Mouse (Mus musculus) adipose tissue, adult 10 weeks (tissue): ENCODE results near the gene Olfr259. TPM values are rescaled to one million over a fixed set of nuclear protein-coding genes. Genes with fewer than 3 reads are reported as not detected.

Experiments used
- polyA plus RNA-seq: library from polyadenylated mRNA; stranded (reverse); fragments of 350-450 nt; fragmentation: Illumina TruSeq; extraction: RNeasy Lipid Tissue Mini Kit (QIAGEN cat#74804); gene quantifications from one replicate; pipeline ENCODE4 v1.2.3, GENCODE M21; 2014; ENCODE audit warnings: low read depth, low replicate concordance

The Olfr259 gene
- not detected for polyA plus RNA-seq

DNA sequence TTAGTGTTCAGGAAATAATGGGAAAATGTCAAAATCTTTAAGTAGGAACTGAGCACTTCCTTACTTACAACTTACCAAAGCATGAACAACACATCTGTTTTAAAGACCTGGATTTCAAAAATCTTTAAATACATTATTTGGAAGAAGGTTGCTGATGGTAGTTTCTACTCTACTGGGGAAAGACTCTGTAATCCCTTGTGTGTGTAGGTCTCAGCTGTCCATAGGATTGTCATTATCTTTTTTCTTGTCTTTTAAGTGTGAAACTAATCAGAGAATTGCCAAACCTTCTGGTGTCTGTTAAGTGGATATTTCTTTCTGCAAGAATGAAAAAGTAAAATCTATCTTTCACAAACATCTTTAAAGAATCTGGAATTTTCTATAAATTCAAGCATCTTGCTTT lies at the start of gene Olfr259:
Olfr259 (minus strand) TSS at position 101 of the 400 bp plus-strand sequence.

DNA sequence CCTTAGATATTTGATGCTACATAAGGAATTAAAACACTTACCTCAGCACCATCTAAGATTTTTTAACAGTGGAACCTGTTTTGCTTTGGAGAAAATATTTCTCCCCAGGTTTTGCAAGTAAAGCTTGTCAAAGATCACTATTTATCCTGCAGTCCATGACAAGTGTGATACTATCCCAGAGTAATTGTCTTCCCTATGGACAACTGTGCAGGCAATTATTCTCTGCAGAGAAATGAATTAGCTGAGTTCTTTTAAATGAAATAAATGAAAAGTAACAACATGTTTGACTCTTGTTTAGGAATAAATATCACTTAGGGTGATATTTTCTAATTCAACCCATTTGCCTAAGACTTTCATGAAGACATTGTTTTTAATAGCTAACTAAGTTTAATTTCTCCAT lies 38.2 kb upstream of the Olfr259 start, which contains the start of gene Olfr1111:
Olfr1111 (minus strand) TSS at position 101 of the 400 bp plus-strand sequence.

DNA sequence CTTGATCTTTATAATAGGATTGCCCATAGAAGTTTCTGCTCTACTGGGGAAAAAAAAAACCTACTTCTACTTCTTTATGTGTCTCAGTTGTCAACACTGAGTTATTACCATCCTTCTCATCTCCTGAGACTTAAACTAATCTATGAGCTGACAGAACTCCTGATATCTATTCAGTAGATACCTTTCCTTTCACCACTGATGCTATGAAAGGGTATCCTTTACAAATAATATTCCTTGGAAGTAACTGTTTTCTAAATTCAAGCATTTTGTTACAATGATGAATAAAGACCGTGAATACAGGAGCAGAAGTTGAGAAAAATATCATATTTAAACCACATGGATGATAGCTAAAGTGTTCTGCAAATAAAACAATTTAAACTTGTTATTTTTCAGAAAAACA lies 25.8 kb upstream of the Olfr259 start, which contains the start of gene Olfr1110:
Olfr1110 (minus strand) TSS at position 101 of the 400 bp plus-strand sequence.

DNA sequence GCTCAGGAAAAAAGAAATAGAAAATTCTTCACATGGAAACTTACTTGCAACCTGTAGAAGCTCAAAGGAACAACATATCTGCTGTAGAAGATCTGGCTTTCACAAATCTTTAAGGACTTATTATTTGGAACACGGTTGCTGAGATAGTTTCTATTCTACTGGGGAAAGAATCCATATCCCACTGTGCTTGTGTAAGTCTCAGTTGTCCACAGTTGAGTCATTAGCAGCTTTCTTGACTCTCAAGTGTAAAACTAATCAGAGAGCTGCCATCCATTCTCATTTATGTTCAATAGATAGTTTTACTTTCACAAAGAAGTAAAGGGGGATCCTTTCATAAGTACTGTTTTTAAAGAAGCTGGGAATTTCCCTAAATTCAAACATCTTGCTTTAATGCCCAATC lies 18.5 kb downstream of the Olfr259 start, which contains the start of gene Olfr1109:
Olfr1109 (minus strand) TSS at position 101 of the 400 bp plus-strand sequence.

DNA sequence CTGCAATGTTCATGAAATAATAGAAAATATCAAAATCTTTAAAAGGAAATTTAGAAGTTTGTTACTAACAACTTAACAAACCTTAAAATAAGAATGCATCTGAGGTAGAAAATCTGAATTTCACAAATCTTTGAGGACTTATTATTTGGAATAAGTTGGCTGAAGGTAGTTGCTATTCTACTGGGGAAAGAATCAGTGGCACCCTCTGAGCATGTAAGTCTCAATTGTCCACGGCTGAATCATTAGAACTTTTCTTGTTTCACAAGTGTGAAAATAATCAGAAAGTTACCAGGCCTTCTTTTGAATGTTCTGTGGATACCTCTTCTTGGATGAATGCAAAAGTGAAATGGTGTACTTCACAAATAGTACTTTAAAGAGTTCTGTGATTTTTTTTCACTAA lies 38.6 kb downstream of the Olfr259 start, which contains the start of gene Olfr1107:
Olfr1107 (minus strand) TSS at position 101 of the 400 bp plus-strand sequence.

Other genes starting within 250 kb of the Olfr259 start
- not detected for gene Gm13723, start 239.8 kb downstream of the Olfr259 start, polyA plus RNA-seq
- gene Olfr1097, start 222.4 kb downstream of the Olfr259 start, polyA plus RNA-seq: not detected
- not detected for gene Olfr1098, start 190.0 kb downstream of the Olfr259 start, polyA plus RNA-seq
- gene Olfr1099, start 153.9 kb downstream of the Olfr259 start, polyA plus RNA-seq: not detected
- not detected for gene Olfr1100, start 134.6 kb downstream of the Olfr259 start, polyA plus RNA-seq
- gene Olfr1101, start 123.3 kb downstream of the Olfr259 start, polyA plus RNA-seq: not detected
- gene Olfr1102, start 116.2 kb downstream of the Olfr259 start, polyA plus RNA-seq: not detected
- gene Olfr1104, start 87.5 kb downstream of the Olfr259 start, polyA plus RNA-seq: not detected
- gene Olfr1105, start 78.0 kb downstream of the Olfr259 start, polyA plus RNA-seq: not detected
- gene Olfr1106, start 62.3 kb downstream of the Olfr259 start, polyA plus RNA-seq: not detected
- gene Olfr1107, start 38.8 kb downstream of the Olfr259 start, polyA plus RNA-seq: not detected
- not detected for gene Olfr1109, start 18.6 kb downstream of the Olfr259 start, polyA plus RNA-seq
- not detected for gene Olfr1110, start 25.7 kb upstream of the Olfr259 start, polyA plus RNA-seq
- not detected for gene Olfr1111, start 38.1 kb upstream of the Olfr259 start, polyA plus RNA-seq
- gene Olfr1112, start 73.2 kb upstream of the Olfr259 start, polyA plus RNA-seq: not detected
- not detected for gene Olfr1113, start 94.4 kb upstream of the Olfr259 start, polyA plus RNA-seq
- gene Olfr1115, start 133.4 kb upstream of the Olfr259 start, polyA plus RNA-seq: not detected
- not detected for gene Olfr1116, start 153.0 kb upstream of the Olfr259 start, polyA plus RNA-seq
- not detected for gene Olfr1118, start 193.0 kb upstream of the Olfr259 start, polyA plus RNA-seq
- gene Olfr1120, start 240.2 kb upstream of the Olfr259 start, polyA plus RNA-seq: not detected